In genomic region chr6:48020006-48020405, GRCm38 (mm10) we compare ENCODE assay signal across 13 mouse cellular contexts. TPM values are rescaled to one million over a fixed set of nuclear protein-coding genes. Genes with fewer than 3 reads are reported as not detected.
DNase-seq lines count a peak whose midpoint lies in the region; ATAC-seq and TF ChIP-seq lines count a peak whose summit lies in the region.
"Had no signal": no experiment of that assay in that cellular context is flagged by ENCODE, and none has a peak within 500 bp of the region (broad histone marks: within the 10 kb centered on the region; RNA-seq: fewer than 3 reads in every experiment).

No protein-coding gene starts in this region.

- in situ Hi-C loops in Patski (cut with MboI; ENCODE audit: low pct_unique_long_range_greater_than_20kb) = no loop called here

- ATAC-seq in heart, embryonic 11.5 days (replicated peaks; ENCODE audit: insufficient number of reproducible peaks, low FRiP score, low TSS enrichment) = no peak
- ATAC-seq in Patski = peak; percentile 74
- ATAC-seq in midbrain, embryonic 12.5 days (ENCODE audit: low FRiP score, low read depth) = no peak
- ATAC-seq: inflammation-experienced regulatory T-cells, adult 6 months had no signal

- H3K9ac ChIP-seq in heart, embryonic 11.5 days (ENCODE audit: low read depth, low read length) = no peak overlapping the region
- H3K9ac ChIP-seq in midbrain, embryonic 12.5 days (replicated peaks) = no peak overlapping the region
- H3K9ac ChIP-seq: stomach, embryonic 15.5 days had no signal

- 85% methylated on average over 2 of the region's 2 CpGs for WGBS in heart, embryonic 11.5 days (ENCODE audit: insufficient replicate concordance)
- WGBS in midbrain, embryonic 12.5 days = 48% methylated on average over 2 of the region's 2 CpGs

- peaks cover 21% of the 10 kb centered on the region for H3K9me3 ChIP-seq in heart, embryonic 11.5 days (replicated peaks; ENCODE audit: control insufficient read depth, low read length)
- H3K9me3 ChIP-seq in midbrain, embryonic 12.5 days = peaks cover 9% of the 10 kb centered on the region

- peaks cover 4% of the 10 kb centered on the region; the same call in 1 of the 2 replicates for H3K4me1 ChIP-seq in heart, embryonic 11.5 days (ENCODE audit: control insufficient read depth, insufficient read depth, low read length)
- H3K4me1 ChIP-seq in midbrain, embryonic 12.5 days = peaks cover 10% of the 10 kb centered on the region; the same call in 1 of the 2 replicates
- H3K4me1 ChIP-seq: stomach, embryonic 15.5 days had no signal

- H3K27me3 ChIP-seq in heart, embryonic 11.5 days (ENCODE audit: control insufficient read depth, insufficient read depth, low read length) = peaks cover 80% of the 10 kb centered on the region
- no peaks in the 10 kb centered on the region for H3K27me3 ChIP-seq in Patski
- no peaks in the 10 kb centered on the region for H3K27me3 ChIP-seq in midbrain, embryonic 12.5 days
- H3K27me3 ChIP-seq: stomach, embryonic 15.5 days had no signal

- H3K4me2 ChIP-seq in heart, embryonic 11.5 days = no peak overlapping the region
- H3K4me2 ChIP-seq in midbrain, embryonic 12.5 days (replicated peaks) = no peak overlapping the region
- H3K4me2 ChIP-seq: stomach, embryonic 15.5 days had no signal

- TF ChIP-seq CTCF in Patski (IDR thresholded peaks at IDR 0.05) = no peak

- DNase-seq in heart, adult 11 months = peak; percentile 65
- peak; percentile 71 for DNase-seq in 3T3-L1 (ENCODE audit: low read depth, low spot score)
- DNase-seq in Patski (ENCODE audit: low read depth, low spot score) = no peak
- DNase-seq in thymus, postnatal 10 days (ENCODE audit: low spot score in 2 of 2) = no peak
- no peak for DNase-seq in embryo, embryonic 10.5 days (ENCODE audit: low spot score)
- DNase-seq: gastrocnemius, postnatal 36 days had no signal

- POLR2A ChIA-PET in Patski (lab: Charles Lee) = interaction anchor here (1.2 kb wide), 1 partner anchor 15 kb away, joined by 3 read pairs; no protein-coding TSS in a partner anchor

- CTCF ChIA-PET in Patski (lab: Charles Lee) = interaction anchor here (1.0 kb wide), 1 partner anchor 41 kb away, joined by 3 read pairs; no protein-coding TSS in a partner anchor

- H3K27ac ChIP-seq in heart, embryonic 11.5 days (ENCODE audit: low read depth, low read length) = no peak overlapping the region
- peak overlapping the region; percentile 20; the same call in 1 of the 2 replicates for H3K27ac ChIP-seq in midbrain, embryonic 12.5 days (replicated peaks)
- H3K27ac ChIP-seq: embryonic facial prominence, embryonic 10.5 days; kidney, postnatal 0 days; limb, embryonic 10.5 days; stomach, embryonic 15.5 days had no signal

- peaks cover 25% of the 10 kb centered on the region for H3K36me3 ChIP-seq in heart, embryonic 11.5 days (ENCODE audit: control insufficient read depth, insufficient read depth, low read length)
- peaks cover 33% of the 10 kb centered on the region for H3K36me3 ChIP-seq in midbrain, embryonic 12.5 days

- H3K4me3 ChIP-seq in heart, embryonic 11.5 days (ENCODE audit: low read depth, low read length) = no peak overlapping the region
- H3K4me3 ChIP-seq in midbrain, embryonic 12.5 days = no peak overlapping the region
- H3K4me3 ChIP-seq: embryonic facial prominence, embryonic 10.5 days; limb, embryonic 10.5 days; stomach, embryonic 15.5 days had no signal

RNA-seq across cellular contexts. Expression of gene Zfp777, which starts 28.7 kb away (rescaled TPM):
- polyA plus RNA-seq in heart, embryonic 11.5 days (2014; fragmentation: Nextera tagmentation; extraction: Ambion mirVana) = 3.5 and 4.2 TPM in 2 replicates
- 36.1 TPM for polyA plus RNA-seq in Patski (2021)
- polyA plus RNA-seq in midbrain, embryonic 12.5 days (2016; fragmentation: Nextera tagmentation; extraction: Ambion mirVana) = 11.7 and 14.0 TPM in 2 replicates

Comparison
In these comparisons a context has a peak if more than half of its experiments do, and no peak if none do; other contexts are left out.
1. DNase-seq: peak in heart, adult 11 months (single experiment) and 3T3-L1 (single experiment); none in Patski (single experiment), thymus, postnatal 10 days (0 of 2) and embryo, embryonic 10.5 days (single experiment).